Mouse (Mus musculus): ENCODE results near the gene Snx17. TPM values are rescaled to one million over a fixed set of nuclear protein-coding genes. Genes with fewer than 3 reads are reported as not detected.
A peak's percentile ranks its signal among the peaks of the same experiment; 100 is the strongest.

Snx17 gene
- polyA plus RNA-seq (2015; fragmentation: Nextera tagmentation; extraction: Ambion mirVana): 126 and 144 TPM in 2 replicates

DNA sequence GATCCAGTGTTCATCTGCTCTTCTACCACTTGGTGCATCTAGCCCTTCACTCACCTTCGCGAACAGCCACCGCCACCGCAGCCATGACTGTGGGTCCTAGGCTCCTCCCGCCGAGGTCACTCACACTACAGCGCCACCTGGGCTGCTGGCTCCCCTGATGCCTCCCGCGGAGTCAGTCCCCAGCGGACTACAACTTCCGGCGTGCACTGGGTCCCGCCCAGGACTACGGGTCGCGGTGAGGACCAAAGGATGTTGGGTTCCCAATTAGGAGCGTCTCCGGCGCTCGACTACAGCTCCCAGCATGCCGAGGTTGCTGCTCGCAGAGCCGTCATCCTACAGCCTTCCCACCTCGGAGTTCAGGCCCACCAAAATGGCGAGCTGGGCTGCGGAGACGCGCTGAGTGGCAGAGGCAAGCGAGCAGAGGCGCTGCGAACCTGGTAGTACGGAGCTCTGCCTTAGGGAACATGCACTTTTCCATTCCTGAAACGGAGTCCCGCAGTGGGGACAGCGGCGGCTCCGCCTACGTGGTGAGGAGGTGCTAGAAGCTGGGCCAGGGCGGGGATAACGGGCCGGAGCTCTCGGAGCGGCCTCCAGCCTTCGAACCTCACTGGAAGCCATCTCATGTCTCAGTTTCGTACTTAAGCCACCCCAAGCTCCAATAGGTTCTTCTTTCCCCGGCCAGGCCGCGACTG is at the start of gene Snx17, which contains the start of gene Eif2b4:
Gene Snx17, plus strand, starts transcription at position 289 of the 692 bp plus-strand sequence.
Gene Eif2b4, minus strand, starts transcription at position 492 of the 692 bp plus-strand sequence.
- DNase-seq (ENCODE audit: low spot score): peak; percentile 99

DNA sequence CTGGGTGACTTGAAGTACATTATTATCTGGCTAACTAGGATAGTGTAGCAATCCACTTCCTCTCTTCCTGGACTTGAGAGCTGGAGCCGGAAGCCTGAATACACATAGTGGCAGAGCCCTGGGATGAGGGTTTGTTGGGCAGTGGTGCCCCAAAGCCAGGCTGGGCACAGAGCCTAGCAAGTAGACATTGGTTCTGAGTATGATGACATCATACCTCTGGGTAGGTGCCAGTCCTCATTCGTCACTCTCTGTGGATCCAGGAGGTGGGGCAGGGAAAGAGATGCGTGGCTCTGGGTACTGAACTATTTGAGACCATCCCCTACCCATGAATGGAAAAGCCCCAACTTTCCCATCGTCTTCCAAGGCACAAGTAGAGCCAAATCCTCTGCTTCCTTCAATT is 43.2 kb upstream of the Snx17 start:
- no peak for DNase-seq (ENCODE audit: low spot score)

DNA sequence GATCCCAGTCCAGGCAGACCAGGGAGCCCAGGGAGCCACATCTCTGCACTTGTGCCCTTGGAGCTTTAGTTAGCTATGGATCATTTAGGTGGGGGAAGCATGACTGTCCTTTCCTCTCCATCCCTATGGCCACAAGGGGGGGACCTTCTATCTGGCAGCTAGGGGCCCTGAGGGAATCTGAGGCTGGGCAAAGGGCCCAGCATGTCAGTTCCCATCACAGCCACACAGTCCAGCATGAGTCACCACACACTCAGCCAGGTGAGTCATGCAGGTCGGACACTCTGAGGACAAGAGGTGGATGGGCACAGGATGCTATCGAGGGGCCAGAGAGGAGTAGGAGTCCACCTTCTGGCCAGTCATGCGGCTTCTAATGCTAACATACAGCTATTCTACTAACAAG is 41.3 kb upstream of the Snx17 start:
- DNase-seq (ENCODE audit: low spot score): no peak

DNA sequence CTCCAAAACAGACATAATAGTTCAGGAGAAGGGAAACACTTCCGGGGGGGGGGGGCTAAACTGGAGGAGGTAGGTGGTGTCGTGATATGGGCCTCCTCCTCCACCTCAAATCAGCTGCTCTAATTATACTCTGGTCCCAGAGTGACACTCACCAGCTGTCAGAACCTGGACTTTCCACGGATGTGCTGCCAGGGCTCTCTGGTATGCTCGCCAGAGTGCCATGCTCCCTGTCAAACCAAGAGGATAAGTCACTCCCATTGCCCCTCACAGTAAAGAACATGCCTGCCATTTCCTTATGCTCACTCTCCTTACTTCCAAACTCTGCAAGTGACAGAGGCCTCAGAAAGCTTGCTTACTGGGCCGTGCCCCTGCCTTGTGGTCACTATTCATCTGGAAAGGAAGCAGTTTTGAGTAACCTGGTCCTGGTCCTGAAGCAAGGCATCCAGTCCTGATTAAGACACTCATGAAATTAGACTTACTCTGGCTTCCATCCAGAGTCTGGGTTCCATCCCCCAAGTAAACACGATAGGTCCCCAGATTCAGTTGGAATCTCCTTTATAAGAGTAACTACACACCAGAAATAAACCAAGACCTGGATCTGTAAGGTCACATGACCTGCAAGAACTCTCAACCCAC is 39.4 kb upstream of the Snx17 start:
- DNase-seq (ENCODE audit: low spot score): no peak

DNA sequence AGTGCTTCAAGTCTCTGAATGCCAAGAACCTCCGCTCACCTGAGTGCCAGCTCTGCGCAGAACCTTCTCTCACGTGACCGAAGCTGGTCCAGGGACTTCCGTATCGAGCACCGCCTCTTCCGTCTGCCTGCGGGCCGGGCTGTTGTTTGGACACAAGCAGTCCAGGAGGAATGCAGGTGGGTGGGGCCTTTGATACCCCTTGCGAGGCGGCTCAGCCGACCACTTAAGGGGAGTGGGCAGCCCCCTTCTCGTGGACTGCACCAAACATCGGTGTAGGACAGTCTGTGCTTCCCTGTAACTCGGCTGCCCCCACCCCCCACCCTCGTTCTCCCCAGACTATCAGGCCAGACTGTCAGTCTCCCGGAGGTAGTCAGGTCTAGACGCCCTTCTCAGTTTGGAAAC is 38.9 kb upstream of the Snx17 start, which contains the start of gene Mpv17:
Gene Mpv17, minus strand, starts transcription at position 100 of the 402 bp plus-strand sequence.
- DNase-seq (ENCODE audit: low spot score): peak; percentile 77

DNA sequence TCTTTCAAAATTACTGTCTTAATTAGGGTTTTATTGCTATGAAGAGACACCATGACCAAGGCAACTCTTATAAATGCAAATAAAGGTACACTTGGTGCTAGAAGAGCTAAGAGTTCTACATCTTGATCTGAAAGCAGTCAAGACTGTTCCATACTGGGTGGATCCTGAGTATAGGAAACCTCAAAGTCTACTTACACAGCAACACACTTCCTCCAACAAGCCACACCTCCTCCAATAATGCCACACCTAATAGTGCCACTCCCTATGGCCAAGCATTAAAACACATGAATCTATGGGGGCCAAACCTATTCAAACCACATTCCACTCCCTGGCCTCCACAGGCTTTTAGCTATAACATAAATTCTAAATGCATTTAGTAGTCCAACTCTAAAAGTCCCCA is 30.6 kb upstream of the Snx17 start:
- no peak for DNase-seq (ENCODE audit: low spot score)

DNA sequence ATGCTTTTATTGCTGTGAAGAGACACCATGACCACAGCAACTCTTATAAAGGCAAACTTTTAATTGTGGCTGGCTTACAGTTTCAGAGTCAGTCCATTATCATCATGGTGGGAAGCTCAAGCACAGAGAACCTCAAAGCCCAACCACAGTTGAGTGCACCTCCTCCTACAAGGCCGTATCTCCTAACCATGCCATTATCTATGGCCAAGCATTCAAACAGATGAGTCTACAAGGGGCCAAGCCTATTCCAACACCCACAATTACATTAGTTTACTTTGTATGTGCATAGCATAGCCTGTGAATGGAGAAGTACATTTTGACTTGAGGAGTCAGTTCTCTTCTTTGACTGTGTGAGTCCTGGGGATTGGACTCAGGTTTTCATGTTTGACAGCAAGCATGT is 28.1 kb upstream of the Snx17 start:
- DNase-seq (ENCODE audit: low spot score): no peak

DNA sequence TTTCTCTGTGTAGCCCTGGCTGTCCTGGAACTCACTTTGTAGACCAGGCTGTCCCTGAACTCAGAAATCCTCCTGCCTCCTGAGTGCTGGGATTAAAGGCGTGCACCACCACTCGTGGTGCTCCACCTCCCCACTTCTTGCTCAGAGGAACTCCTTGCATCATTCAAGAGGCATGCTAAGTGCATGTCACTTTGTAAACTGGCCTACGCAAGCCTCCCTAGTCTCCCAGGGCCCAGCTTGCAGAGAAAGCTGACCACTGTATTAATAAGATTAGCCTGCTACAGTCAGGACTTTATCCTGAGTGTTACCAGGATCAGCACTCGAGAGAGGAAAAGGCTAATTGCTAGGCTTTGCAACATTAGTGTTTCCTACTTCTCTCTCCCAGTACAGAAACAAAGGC is 24.4 kb upstream of the Snx17 start:
- no peak for DNase-seq (ENCODE audit: low spot score)

DNA sequence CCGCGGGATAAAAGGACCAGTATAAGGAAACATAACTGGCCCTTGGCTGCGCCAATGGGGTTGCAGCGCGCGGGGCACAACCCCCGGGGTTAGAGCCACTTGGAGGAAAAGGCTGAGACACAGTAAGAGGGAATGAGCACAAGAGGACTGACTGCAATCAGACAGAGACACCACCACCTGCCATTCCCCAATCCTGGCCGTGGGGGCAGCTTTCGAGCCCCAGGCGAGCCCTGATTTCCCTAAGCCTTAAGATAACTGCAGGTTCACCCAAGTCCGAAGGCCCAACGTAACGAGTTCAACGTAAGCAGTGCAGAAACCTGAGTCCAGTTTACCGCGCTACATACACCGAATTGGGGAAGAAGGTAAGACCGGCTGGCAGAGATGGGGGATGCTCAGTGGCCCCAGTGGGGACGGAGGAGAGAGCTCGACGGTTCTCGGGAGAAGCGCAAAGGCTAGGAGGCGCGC is 13.7 kb upstream of the Snx17 start:
- no peak for DNase-seq (ENCODE audit: low spot score)

DNA sequence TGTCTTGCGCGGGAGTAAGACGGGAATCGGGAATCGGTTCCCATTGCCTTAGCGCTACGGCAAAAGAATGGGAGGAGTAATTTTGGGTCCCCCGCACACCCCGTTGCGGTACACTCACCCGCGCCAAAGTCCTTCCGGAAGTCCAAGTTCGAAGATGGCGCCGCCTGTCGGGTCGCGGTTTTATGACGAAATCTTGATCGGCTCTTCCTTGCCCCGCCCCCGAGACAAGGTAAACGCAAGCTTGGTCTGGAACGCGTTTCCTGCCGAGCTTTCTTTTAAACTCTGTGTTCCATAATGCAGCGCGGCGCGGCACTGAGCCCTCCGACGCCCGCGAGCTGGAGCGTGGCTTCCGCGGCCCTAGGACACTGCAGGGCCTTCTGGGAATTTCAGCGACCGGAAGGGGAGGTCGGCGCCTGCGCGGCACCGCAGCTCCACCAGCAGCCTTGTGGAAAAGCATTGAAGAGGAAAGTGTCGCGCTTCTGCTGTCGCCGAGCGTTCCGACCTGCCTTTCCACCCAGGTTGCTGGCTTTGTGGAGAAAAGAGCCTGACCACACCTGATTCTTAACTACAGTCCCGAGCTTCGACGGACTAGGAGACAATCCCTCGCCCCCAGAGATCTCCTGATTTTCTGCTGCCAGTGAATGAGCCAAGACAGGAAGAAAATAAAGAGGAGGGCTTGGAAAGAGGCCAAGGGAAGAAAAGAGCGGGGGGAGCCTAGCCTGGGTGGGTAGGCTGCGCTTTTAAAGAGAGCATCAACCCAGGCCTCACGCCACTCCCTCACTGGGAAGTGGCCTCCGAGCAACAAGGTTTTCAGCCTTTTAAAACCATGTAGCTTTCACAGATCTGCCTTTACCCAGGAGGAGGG is 13.0 kb upstream of the Snx17 start, which contains the start of the genes Gm29609 and Gtf3c2:
Gene Gm29609, minus strand, starts transcription at position 146 of the 865 bp plus-strand sequence.
Gene Gtf3c2, minus strand, starts transcription at position 379 of the 865 bp plus-strand sequence.
- DNase-seq (ENCODE audit: low spot score): peak; percentile 99

DNA sequence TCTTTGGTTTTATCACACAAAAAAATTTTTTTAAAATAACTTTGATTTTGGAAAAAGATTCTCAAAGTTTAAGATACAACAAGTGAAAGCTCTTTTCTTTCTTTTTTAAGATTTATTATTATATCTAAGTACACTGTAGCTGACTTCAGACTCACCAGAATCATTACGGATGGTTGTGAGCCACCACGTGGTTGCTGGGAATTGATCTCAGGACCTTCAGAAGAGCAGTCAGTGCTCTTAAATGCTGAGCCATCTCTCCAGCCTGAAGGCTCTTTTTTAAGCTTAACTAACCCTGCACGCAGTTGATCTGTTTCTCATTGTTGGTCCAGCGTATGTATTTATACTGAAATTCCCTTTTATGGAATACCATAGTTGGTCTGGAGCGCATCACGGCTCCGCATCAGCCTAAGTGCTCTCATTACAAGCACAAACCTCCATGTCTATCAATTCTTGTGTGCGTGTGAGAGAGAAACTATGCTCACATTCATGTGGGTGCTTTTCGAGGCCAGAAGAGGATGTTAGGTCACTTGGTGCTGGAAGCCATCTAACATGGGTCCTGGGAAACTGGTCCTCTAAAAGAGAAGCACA is 11.8 kb upstream of the Snx17 start:
- no peak for DNase-seq (ENCODE audit: low spot score)

DNA sequence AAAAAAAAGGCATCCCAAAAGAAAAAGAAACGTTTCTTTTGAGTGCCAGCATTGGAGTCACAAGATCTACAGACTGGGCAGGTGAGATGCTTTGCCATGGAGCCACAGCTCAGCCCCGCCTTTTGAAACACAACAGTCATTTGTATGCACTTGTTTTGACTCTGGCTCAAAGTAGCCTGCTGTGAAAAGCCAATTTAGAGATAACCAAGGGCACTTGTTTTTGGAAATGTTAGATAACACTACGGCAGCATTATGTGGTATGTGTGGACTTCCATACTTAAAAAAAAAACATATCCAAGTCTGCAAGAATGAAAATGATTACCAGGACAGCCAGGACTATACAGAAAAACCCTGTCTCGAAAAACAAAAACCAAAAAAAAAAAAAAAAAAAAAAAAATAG is 9.3 kb upstream of the Snx17 start:
- DNase-seq (ENCODE audit: low spot score): no peak

DNA sequence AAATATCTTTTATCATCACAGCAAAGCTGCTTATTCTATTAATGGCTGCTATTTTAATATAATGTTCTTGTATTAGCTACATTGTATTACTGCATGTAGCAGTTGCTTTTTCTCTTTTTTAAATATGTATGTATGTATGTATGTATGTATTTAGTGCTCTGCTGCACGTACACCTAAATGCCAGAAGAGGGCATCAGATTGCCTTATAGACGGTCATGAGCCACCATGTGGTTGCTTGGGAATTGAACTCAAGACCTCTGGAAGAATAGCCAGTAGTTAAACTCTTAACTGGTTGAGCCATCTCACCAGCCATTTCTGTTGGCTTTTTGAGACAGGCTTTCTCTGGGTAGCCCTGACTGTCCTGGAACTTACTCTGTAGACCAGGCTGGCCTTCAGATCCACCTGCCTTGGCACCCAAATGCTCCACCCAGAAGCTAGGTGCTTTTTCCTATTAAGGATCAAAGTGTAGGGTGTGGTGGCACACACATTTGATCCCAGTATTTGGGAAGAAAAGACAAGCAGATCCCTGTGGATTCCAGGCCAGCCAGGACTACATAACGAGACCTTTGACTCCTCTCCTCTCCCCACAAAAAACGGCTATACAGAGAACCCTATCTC is 4.7 kb upstream of the Snx17 start:
- DNase-seq (ENCODE audit: low spot score): peak; percentile 48

DNA sequence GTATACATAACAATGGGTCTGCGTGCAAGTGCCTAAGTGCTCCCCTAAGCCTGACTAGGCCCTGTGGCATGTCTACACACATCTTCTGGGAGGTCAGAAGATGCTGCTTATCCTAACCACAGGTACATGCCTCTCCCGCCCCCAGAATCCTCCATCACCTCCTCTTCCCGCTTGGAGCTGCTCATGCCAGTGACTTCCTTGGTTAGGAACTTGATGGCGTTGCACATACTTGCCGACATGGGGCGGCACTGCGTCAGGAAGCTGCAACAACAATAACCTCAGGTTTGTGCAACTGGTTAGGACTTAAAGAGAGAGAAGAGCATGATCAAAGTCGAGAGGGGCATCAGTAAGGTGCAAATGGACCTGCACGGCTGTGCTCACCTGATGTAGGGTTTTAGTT is 2.8 kb upstream of the Snx17 start:
- DNase-seq (ENCODE audit: low spot score): no peak

DNA sequence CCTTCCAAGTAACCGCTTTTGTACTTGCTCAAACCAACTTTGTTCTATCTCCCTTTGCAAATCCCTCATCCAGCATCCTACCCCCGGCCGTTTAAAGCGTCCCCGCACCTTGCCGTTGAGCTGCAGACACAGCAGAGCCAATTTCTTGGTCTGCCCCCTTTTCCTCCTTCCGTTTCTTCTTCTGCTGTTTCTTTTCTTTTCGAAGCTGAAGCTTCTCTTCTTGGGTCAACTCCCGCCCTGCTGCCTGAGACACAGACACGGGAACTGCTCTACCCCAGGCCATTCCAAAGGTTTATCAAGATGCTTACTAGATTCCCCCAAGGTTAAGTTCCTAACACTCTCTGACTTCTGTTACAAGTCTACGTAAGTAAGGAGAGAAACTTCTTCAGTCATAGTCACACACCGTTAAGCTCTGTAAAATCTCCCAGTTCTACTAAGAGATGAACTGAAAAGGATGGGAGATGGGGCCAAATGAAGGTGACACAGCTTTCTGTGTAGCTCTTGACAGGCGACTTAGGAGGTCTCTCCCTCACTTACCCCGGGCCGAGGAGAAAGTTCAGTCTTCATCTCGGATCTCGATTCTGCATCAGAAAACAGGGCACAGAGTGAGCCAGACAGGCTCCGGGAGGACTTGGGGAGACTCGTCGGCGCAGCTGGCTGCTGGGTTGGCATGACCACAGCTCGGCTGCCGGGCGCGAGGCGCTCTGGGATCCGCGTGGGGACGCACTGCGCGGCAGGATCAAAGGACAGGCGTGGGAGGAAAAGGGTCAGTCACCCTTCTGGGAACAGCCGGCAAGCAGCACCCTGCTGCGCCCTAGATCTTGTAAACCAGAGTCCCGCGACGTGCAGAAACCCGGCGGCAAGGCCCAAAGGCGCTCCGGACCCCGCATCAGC is 735 bp upstream of the Snx17 start:
- DNase-seq (ENCODE audit: low spot score): no peak

DNA sequence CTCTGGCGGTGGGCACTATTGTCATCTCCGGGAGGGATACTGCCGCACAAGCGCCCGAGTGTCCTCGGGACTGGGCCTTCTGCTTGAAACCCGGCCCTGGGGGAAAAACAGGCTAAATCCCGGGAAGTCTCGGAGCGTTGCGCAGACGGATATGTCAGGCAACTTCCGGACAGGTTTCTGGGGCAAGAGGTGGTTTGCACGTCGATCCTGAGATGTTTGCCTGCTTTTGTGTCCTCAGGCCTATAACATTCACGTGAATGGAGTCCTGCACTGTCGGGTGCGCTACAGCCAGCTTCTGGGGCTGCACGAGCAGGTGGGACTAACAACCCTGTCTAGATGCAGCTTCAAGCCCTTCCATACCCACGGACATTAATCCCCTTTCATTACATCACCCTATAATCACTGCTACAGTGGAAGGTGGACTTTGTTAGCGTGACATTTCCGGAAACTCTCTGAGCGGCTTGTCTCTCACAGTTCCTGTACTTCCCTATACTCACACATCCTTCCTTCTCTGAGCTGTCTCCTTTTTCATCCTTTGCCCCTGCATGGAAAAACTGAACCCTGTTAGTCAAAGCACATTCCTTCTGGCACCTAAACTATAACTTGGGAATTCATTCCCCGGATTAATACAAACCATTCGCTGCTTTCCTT is 729 bp downstream of the Snx17 start:
- DNase-seq (ENCODE audit: low spot score): no peak

DNA sequence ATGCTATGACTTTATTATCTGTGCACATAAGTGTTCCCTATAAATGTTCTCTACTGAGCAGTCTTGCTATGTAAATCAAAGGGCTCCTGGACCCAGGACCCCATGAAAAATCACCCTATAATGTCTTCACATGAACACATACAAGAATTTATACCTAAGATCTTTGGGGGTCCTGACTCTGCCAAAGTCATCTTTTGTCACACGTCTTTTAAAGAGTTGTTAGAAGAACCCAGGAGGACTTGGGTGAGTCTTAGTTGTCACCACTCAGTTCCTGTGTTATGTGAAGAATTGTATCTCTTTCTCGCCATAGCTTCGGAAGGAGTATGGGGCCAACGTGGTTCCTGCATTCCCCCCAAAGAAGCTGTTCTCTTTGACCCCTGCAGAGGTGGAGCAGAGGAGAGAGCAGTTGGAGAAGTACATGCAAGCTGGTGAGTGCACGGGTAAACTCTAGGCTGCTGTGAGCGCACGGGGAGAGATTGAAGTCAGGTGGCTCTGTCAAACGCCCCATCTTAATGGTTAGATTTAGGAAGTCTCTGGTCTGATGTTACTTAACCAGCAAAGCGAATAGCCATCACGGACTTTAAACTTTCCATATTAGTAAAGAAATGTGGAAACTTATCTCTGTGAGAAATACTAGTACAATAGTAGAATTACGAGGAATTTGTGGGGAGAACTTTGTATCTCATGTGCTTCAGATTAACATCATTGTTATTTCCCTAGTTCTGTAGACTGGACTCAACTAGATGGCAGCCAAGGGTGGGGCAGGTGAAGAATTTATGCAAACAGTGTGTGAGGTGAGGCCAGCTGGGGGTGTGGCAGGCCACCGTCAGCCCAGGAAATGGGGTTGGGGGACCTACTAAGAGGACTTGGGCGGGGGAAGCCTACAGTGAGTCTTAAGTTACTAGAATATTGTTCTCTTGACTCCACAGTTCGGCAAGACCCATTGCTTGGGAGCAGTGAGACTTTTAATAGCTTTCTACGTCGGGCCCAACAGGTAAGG is 1.8 kb downstream of the Snx17 start:
- no peak for DNase-seq (ENCODE audit: low spot score)

DNA sequence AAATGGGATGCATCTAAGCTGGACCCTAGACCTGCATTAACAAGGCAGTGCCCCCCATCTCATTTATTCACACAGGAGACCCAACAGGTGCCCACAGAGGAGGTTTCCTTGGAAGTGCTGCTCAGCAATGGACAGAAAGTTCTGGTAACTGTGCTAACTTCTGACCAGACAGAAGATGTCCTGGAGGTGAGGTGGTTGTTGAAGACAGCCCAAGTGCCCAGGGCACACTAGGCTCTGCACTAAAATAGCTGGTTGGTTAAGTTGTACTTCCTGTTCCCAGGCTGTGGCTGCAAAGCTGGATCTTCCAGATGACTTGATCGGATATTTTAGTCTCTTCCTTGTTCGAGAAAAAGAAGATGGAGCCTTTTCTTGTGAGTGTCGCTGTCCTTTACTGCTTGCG is 2.6 kb downstream of the Snx17 start:
- DNase-seq (ENCODE audit: low spot score): no peak
